Mouse (Mus musculus) C2C12 (cell line): ENCODE data around the gene Plch1. TPM values are rescaled to one million over a fixed set of nuclear protein-coding genes. Genes with fewer than 3 reads are reported as not detected.

Experiments used
- H3K27me3 ChIP-seq: one replicate; pipeline ENCODE4 v1.6.1; 2011; ENCODE audit not compliant: control insufficient read depth, insufficient read depth, insufficient read length
- H3K36me3 ChIP-seq: one replicate; pipeline ENCODE4 v1.6.1; 2011; ENCODE audit not compliant: control insufficient read depth, insufficient read depth
- H3K4me3 ChIP-seq: one replicate; pipeline ENCODE4 v1.5.1; 2011; ENCODE audit warnings: mild to moderate bottlenecking, control low read depth; ENCODE audit not compliant: poor library complexity, insufficient read depth, severe bottlenecking
- H3K79me2 ChIP-seq: one replicate; pipeline ENCODE4 v1.6.1; 2011; ENCODE audit not compliant: control insufficient read depth, insufficient read depth
- H3K79me3 ChIP-seq: one replicate; pipeline ENCODE4 v1.6.1; 2011; ENCODE audit warnings: low read depth, control low read depth
- H3ac ChIP-seq: one replicate; pipeline ENCODE3; 2011; ENCODE audit warnings: low read depth; ENCODE audit not compliant: control insufficient read depth, insufficient read length
- CEBPB ChIP-seq: IDR thresholded peaks from one replicate; pipeline ENCODE4 v1.6.1; 2011; ENCODE audit warnings: low read depth, mild to moderate bottlenecking, control low read depth, moderate library complexity
- CTCF ChIP-seq: IDR thresholded peaks from one replicate; pipeline ENCODE4 v1.5.1; 2011; ENCODE audit not compliant: control insufficient read depth, insufficient read depth, insufficient read length
- FOSL1 ChIP-seq: IDR thresholded peaks from one replicate; pipeline ENCODE4 v1.8.0; 2011; ENCODE audit warnings: mild to moderate bottlenecking, low read length; ENCODE audit not compliant: poor library complexity, insufficient read depth, severe bottlenecking
- MAX ChIP-seq: IDR thresholded peaks from one replicate; pipeline ENCODE4 v1.6.1; 2011; ENCODE audit warnings: mild to moderate bottlenecking, control low read depth
- MYOD1 ChIP-seq: IDR thresholded peaks from one replicate; pipeline ENCODE4 v1.6.1; 2011; ENCODE audit warnings: low read depth; ENCODE audit not compliant: control insufficient read depth, insufficient read length
- MYOG ChIP-seq: IDR thresholded peaks from one replicate; pipeline ENCODE4 v1.6.1; 2011; ENCODE audit not compliant: control insufficient read depth, insufficient read length; ENCODE audit errors: extremely low read depth
- USF1 ChIP-seq: IDR thresholded peaks from one replicate; pipeline ENCODE4 v1.6.1; 2011; ENCODE audit warnings: low read depth, mild to moderate bottlenecking, control low read depth, moderate library complexity
- polyA plus RNA-seq: library from polyadenylated mRNA; unstranded; fragments of >200 nt; fragmentation: generic; extraction: Trizol; gene quantifications from one replicate; pipeline ENCODE4 v1.2.1, GENCODE M21; 2012; ENCODE audit warnings: missing spikeins

The Plch1 gene
- polyA plus RNA-seq, 1 experiment: not detected

DNA sequence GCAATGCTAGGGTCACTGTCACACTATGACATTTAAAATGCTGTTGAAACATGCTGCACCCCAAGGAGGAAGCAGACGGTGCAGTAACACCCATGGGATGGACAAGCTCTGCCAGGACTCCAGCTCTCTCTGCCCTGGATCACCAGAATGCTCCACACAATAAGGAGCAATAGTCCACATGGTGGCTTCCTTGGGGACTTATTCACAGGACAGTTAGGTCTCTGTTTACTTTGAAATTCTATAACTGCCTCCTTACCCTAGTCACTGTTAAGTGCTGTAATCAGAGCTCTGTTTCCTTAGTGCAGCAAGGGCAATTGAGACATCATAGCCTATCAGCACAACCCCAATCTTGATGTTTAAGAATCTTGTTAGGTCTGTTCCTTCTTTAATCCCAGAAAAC, 92.4 kb downstream of the Plch1 start:
- H3K79me3 ChIP-seq: no peaks in the 10 kb centered on the region
- H3K4me3 ChIP-seq: no peak overlapping the region
- no peak overlapping the region for H3ac ChIP-seq
- no peaks in the 10 kb centered on the region for H3K27me3 ChIP-seq
- no peaks in the 10 kb centered on the region for H3K36me3 ChIP-seq
- no peaks in the 10 kb centered on the region for H3K79me2 ChIP-seq
- TF ChIP-seq MYOD1 (no peak), CEBPB (no peak), MYOG (no peak), USF1 (no peak), MAX (no peak), FOSL1 (no peak), CTCF (no peak)

GRCm38 (mm10) chr3:63805496-63805895, 93.8 kb downstream of the Plch1 start:
- Histone ChIP-seq H3K36me3 (no peaks in the 10 kb centered on the region), H3K79me2 (no peaks in the 10 kb centered on the region), H3K27me3 (no peaks in the 10 kb centered on the region), H3K4me3 (no peak overlapping the region), H3ac (no peak overlapping the region), H3K79me3 (no peaks in the 10 kb centered on the region)
- TF ChIP-seq MYOD1 (no peak), CEBPB (no peak), CTCF (no peak), MYOG (no peak), USF1 (no peak), FOSL1 (no peak), MAX (no peak)

- no peaks in the 10 kb centered on the region for H3K36me3 ChIP-seq
- H3K79me3 ChIP-seq: no peaks in the 10 kb centered on the region
- H3ac ChIP-seq: no peak overlapping the region
- no peaks in the 10 kb centered on the region for H3K27me3 ChIP-seq
- no peaks in the 10 kb centered on the region for H3K79me2 ChIP-seq
- TF ChIP-seq CTCF (no peak), CEBPB (no peak), MYOD1 (no peak), FOSL1 (no peak), MYOG (no peak), MAX (no peak), USF1 (no peak)
- no peak overlapping the region for H3K4me3 ChIP-seq
Measured at GRCm38 (mm10) chr3:63800685-63801084, 98.6 kb downstream of the Plch1 start.

DNA sequence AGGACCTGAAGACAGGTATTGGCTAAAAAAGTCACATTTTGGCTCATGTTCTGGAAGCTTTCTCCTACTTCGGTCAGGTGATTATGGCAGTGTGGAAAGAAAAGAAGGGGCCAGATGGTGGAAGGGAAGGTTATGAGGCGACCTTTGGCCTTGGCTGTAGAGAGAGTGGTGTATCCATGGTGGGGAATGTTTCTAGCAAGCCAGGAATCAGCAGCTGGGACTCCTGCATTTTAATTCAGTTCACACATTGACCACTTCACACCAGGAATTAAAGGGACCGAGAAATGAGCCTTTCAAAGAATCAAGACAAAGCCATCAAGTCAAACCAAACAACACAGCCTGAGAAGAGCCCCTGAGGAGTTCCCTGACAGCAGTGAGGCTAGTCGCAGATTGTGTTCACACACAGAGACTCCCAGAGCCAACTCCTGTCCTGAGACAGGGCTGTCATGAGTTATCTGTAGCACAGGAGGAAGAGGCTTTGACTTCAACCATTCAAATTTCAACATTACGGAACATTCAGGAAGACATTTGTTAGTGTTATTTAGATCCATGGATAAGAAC, 112.4 kb downstream of the Plch1 start:
- no peak for TF ChIP-seq CEBPB
- no peak for TF ChIP-seq MYOD1
- no peak for TF ChIP-seq MAX
- Histone ChIP-seq H3K27me3 (no peaks in the 10 kb centered on the region), H3K36me3 (no peaks in the 10 kb centered on the region), H3K79me2 (no peaks in the 10 kb centered on the region), H3K79me3 (no peaks in the 10 kb centered on the region), H3ac (no peak overlapping the region), H3K4me3 (no peak overlapping the region)

DNA sequence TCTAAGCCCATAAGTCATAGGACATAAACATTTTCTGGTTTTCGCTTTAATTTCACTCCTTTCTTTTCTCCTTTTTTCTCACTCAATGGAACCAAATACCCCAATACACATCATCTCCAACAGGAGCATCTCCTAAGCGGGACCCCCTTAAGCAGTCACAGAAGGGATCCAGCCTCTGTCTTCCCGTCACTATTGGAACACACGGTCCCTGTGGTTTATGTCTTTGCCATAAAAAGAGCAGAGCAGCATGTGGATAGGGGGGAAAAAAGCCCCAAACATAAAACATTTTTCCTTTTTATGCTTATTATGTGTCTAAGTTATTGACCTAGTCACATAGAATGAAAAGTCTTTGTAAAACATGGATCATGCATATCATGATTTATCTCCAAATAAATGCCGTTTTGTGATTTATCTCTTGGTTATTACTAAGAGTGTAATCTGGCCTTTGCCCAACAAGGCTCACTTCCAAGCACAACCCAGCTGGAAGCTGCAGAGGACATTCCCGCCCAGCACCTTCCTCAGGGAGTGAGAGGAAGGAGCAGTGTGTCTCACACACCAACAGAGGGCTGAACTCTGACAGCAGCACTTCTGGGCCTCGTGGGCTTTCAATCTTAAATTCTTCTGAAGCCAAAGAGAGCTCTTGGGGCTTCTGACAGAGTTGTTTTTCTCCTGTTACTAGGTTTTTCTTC, 126.5 kb downstream of the Plch1 start:
- Histone ChIP-seq H3K27me3 (no peaks in the 10 kb centered on the region), H3ac (no peak overlapping the region), H3K36me3 (no peaks in the 10 kb centered on the region), H3K79me2 (no peaks in the 10 kb centered on the region), H3K79me3 (no peaks in the 10 kb centered on the region), H3K4me3 (no peak overlapping the region)
- TF ChIP-seq CTCF: no peak
- TF ChIP-seq USF1: no peak
- TF ChIP-seq MAX: no peak
- no peak for TF ChIP-seq FOSL1
- TF ChIP-seq MYOD1: no peak
- no peak for TF ChIP-seq CEBPB
- TF ChIP-seq MYOG: no peak

GRCm38 (mm10) chr3:63760821-63761220, 138.5 kb downstream of the Plch1 start:
- H3ac ChIP-seq: no peak overlapping the region
- H3K79me3 ChIP-seq: no peaks in the 10 kb centered on the region
- H3K36me3 ChIP-seq: no peaks in the 10 kb centered on the region
- TF ChIP-seq CEBPB (no peak), USF1 (no peak), MYOD1 (no peak), FOSL1 (no peak), CTCF (no peak), MAX (no peak), MYOG (no peak)
- no peak overlapping the region for H3K4me3 ChIP-seq
- H3K79me2 ChIP-seq: no peaks in the 10 kb centered on the region
- H3K27me3 ChIP-seq: no peaks in the 10 kb centered on the region
